Mouse (Mus musculus) G1E (cell line): ENCODE data around the gene Atad5. TPM values are rescaled to one million over a fixed set of nuclear protein-coding genes. Genes with fewer than 3 reads are reported as not detected.

ENCODE experiments used
- ATAC-seq: 2 replicates; pipeline ENCODE4 v1.8.0; 2016; ENCODE audit warnings: mild to moderate bottlenecking; ENCODE audit not compliant: insufficient number of reproducible peaks, poor library complexity, low FRiP score, severe bottlenecking; ENCODE audit errors: extremely low read depth
- DNase-seq: peaks from one replicate; pipeline ENCODE4 v3.0.0; 2012; ENCODE audit warnings: low spot score
- H3K27me3 ChIP-seq: 2 replicates; pipeline ENCODE4 v1.6.1; 2012; ENCODE audit warnings: mild to moderate bottlenecking, low read length, inconsistent platforms; ENCODE audit not compliant: insufficient read depth
- H3K36me3 ChIP-seq: replicated peaks from 2 replicates; pipeline ENCODE3; 2012; ENCODE audit warnings: mild to moderate bottlenecking, inconsistent platforms
- H3K4me1 ChIP-seq: 2 replicates; pipeline ENCODE4 v1.6.1; 2012; ENCODE audit warnings: low read depth, low read length, inconsistent platforms, mixed read lengths; ENCODE audit not compliant: insufficient read depth
- H3K4me3 ChIP-seq: 2 replicates; pipeline ENCODE4 v1.5.1; 2012; ENCODE audit warnings: low read depth, mild to moderate bottlenecking, inconsistent platforms, low read length, moderate library complexity, mixed read lengths
- H3K9me3 ChIP-seq: replicated peaks from 2 replicates; pipeline ENCODE4 v1.6.1; 2012; ENCODE audit warnings: inconsistent platforms
- CTCF ChIP-seq: IDR thresholded peaks from 2 replicates; pipeline ENCODE4 v1.5.1; 2012; ENCODE audit warnings: low read depth, low read length, inconsistent platforms, mixed read lengths
- GATA1 ChIP-seq: IDR thresholded peaks from 2 replicates; pipeline ENCODE4 v1.6.1; 2012; ENCODE audit warnings: borderline replicate concordance, low read length, inconsistent platforms, mixed read lengths
- GATA2 ChIP-seq: IDR thresholded peaks from 2 replicates; pipeline ENCODE4 v1.6.1; 2012; ENCODE audit warnings: low read depth, low read length, inconsistent platforms, borderline replicate concordance
- POLR2AphosphoS5 ChIP-seq: IDR thresholded peaks from 2 replicates; pipeline ENCODE4 v1.6.1; 2012; ENCODE audit warnings: low read depth, low read length, inconsistent platforms; ENCODE audit not compliant: insufficient replicate concordance
- TAL1 ChIP-seq: conservative IDR thresholded peaks from 2 replicates; pipeline ENCODE4 v1.6.1; 2012; ENCODE audit warnings: low read depth, low read length, inconsistent platforms, mixed read lengths
- polyA plus RNA-seq: library from polyadenylated mRNA; stranded (reverse); fragments of >175 nt; gene quantifications from 2 replicates; pipeline ENCODE4 v1.2.3, GENCODE M21; 2012
- total RNA-seq, 2 experiments: library from RNA; stranded (forward) in 1 of 2; stranded (reverse) in 1 of 2; fragments of 200-1000 nt in 1 of 2; fragments of >200 nt in 1 of 2; fragmentation: Nextera tagmentation in 1 of 2; gene quantifications; 2 replicates each; pipeline ENCODE4 v1.2.3; 2014 to 2017

Atad5 gene
- total and polyA plus RNA-seq, 3 experiments: 7.0 to 88.0 (median 69.2) TPM

DNA sequence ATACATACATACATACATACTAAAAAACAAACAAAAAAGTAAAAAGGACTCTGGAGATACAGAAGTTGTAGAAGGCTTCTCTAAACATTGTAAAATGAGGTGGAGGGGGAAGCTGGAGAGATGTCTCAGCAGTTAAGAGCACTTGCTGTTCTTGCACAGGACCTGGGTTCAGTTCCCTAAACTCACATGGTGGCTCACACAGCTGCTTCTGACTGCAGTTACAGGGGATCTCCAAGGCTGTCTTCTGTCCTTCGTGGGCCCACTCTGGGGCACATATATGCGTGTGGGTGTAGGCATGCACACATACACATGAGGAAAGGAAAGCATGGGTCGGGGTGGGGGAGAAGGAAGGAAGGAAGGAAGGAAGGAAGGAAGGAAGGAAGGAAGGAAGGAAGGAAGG lies 80.4 kb downstream of the Atad5 start:
- no peak for TF ChIP-seq CTCF
- no peak for TF ChIP-seq GATA1
- TF ChIP-seq TAL1: no peak
- TF ChIP-seq GATA2: no peak
- TF ChIP-seq POLR2AphosphoS5: no peak
- DNase-seq (no peak), ATAC-seq (no peak)
- Histone ChIP-seq H3K27me3 (peaks cover 64% of the 10 kb centered on the region), H3K4me1 (peaks cover 16% of the 10 kb centered on the region), H3K4me3 (no peak overlapping the region), H3K9me3 (peaks cover 2% of the 10 kb centered on the region; the same call in 1 of the 2 replicates), H3K36me3 (no peaks in the 10 kb centered on the region)

DNA sequence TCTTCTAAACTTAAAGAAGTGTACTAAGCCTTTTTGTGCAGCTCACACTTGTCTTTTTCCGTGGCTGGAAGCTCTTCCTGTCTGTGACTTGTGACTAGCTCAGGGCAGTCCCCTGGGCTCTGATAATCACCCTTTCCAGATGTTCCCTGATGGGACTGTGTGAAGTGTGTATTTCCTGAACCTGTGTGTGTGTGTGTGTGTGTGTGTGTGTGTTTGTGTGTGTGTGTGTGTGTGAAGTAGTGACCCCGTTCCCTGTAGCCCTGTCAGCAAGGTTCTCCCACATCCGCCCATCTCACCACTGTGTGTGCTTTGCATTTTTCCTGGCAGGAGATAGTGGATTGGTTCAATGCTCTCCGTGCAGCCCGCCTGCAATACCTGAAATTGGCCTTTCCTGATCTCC lies 81.2 kb downstream of the Atad5 start:
- no peak for ATAC-seq
- DNase-seq: no peak
- H3K4me1 ChIP-seq: peaks cover 19% of the 10 kb centered on the region

DNA sequence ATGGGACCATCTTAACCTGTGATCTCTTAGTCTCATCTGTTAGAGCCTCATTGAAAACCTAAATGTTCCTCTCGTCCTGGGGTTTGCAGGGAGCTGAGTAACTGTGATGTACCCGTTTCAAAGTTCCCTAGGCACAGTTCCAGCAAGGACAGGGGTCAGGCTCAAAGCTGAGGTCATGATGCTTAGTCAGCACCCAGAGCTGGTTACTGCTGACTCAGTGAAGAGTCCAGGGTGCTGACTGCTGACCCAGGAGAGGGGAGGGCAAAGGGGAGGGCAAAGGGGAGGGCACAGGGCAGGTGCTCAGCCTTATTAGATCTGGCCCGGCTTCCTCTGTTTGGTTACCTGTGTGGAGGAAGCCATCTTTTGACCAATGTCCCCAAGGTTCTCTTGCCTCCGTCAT lies 82.7 kb downstream of the Atad5 start:
- Histone ChIP-seq H3K36me3 (no peaks in the 10 kb centered on the region), H3K4me1 (peaks cover 22% of the 10 kb centered on the region), H3K27me3 (peaks cover 66% of the 10 kb centered on the region), H3K9me3 (no peaks in the 10 kb centered on the region), H3K4me3 (no peak overlapping the region)
- DNase-seq: no peak
- ATAC-seq: no peak
- TF ChIP-seq TAL1 (no peak), CTCF (no peak), GATA2 (no peak), POLR2AphosphoS5 (no peak), GATA1 (no peak)

More for the DNA sequence above, 81.2 kb downstream of the Atad5 start:
- Histone ChIP-seq H3K4me3 (no peak overlapping the region), H3K36me3 (no peaks in the 10 kb centered on the region), H3K27me3 (peaks cover 66% of the 10 kb centered on the region), H3K9me3 (peaks cover 2% of the 10 kb centered on the region; the same call in 1 of the 2 replicates)
- TF ChIP-seq TAL1: no peak
- no peak for TF ChIP-seq POLR2AphosphoS5
- no peak for TF ChIP-seq GATA1
- TF ChIP-seq GATA2: no peak
- TF ChIP-seq CTCF: no peak

DNA sequence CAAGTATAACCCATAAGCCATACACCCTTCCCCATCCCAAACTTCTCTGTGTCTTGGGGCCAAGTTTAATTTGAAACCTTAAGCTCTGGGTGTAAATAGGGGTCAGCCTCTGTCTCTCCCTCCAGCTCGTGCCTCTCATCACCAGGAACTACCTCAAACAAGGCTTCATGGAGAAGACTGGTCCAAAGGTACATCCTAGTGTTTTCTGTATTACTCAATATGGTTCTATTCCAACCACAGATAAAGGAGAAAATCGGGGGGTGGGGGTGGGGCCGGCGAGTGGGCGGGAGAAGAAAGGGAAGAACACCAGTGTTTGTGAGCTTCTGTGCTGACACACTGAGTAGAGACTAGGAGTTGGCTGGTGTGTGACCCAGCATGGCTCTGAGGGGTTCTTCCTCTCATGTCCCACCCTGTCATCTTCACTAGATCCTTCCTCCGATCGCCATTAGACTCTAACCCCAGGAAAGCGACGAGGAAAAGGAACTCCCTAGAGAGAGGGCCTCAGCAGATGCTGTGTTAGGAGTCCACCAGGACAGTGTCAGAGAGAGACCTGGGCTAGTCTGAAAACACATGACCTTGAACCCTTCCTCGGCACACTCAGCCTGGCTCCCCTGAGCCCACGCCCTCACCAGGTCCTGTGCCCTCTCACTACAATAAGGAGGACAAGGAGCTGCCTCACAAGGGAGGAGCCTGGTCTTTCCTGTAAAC lies 84.9 kb downstream of the Atad5 start:
- Histone ChIP-seq H3K36me3 (no peaks in the 10 kb centered on the region), H3K27me3 (peaks cover 64% of the 10 kb centered on the region), H3K4me1 (peaks cover 37% of the 10 kb centered on the region), H3K4me3 (no peak overlapping the region), H3K9me3 (no peaks in the 10 kb centered on the region)
- TF ChIP-seq GATA2 (no peak), TAL1 (no peak), GATA1 (no peak), POLR2AphosphoS5 (no peak), CTCF (no peak)
- DNase-seq (no peak), ATAC-seq (no peak)

DNA sequence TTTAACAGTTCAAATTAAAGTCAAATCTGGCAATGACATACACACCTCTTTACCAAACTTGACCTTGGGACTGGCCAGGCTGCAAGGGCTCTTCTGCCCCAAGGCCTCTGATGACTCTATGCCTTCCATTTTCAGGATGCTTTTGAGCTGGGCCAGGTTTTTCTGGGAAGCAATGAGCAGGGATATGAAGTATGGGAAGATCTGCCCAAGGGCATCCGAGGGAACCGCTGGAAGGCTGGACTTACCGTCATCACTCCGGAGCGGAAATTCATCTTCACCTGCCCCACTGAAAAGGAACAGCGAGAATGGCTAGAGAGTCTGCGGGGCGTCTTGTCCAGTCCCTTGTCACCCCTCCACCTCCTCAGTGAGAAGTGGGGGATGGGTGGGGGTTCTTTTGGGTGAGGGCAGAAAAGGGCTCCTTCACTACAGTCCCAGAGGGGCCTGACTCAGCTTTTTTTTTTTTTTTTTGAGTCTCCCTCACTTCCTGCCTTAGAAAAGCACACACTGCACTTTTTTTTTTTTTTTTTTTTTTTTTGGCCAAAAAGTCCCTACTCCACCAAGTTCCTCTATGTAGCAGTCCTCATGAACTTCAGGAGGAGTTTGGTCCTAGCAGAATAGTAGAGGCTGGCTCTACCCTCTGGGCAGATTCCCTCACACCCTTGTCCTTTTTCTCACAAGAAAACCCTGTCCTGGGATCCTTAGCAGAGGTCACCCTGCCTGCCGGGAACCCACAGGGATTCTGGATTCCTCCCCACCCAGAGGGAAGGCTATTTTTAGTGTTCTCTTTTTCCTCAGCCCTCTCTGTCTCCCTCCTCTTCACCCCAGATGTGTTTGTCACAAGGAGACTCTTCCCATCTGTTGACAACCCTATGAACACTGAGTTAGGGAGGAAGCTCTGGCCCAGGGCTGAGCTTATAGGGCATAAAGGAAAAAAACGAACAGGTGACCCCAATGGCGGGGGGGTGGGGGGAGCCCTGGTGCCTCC lies 88.0 kb downstream of the Atad5 start:
- no peak for TF ChIP-seq TAL1
- TF ChIP-seq GATA2: no peak
- TF ChIP-seq GATA1: no peak
- no peak for TF ChIP-seq CTCF
- no peak for TF ChIP-seq POLR2AphosphoS5
- ATAC-seq (no peak), DNase-seq (no peak)
- Histone ChIP-seq H3K36me3 (no peaks in the 10 kb centered on the region), H3K9me3 (no peaks in the 10 kb centered on the region), H3K4me1 (peaks cover 34% of the 10 kb centered on the region), H3K4me3 (no peak overlapping the region), H3K27me3 (peaks cover 39% of the 10 kb centered on the region)

DNA sequence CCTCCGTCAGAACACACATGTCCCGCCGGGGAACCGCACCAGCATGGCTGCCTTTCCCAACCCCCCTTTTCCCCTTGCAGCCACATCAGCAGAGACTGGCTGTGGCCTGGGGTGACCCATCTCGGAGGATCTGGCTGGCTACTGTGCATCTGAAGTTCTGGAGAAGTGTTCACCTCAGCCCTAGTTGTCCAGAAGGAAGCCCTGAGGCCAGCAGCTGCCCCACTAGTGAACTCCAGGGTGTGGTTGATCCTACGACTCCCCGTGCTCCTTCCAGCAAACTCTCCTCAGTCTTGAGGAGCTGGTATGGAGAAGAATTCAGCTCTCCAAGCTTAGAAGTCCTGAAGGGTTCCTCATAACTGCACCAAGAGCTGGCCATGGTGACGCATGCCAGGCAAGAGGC lies 89.1 kb downstream of the Atad5 start:
- Histone ChIP-seq H3K9me3 (no peaks in the 10 kb centered on the region), H3K4me1 (peaks cover 32% of the 10 kb centered on the region), H3K36me3 (no peaks in the 10 kb centered on the region), H3K4me3 (no peak overlapping the region), H3K27me3 (peaks cover 29% of the 10 kb centered on the region)
- no peak for DNase-seq
- ATAC-seq: no peak
- TF ChIP-seq GATA1: no peak
- no peak for TF ChIP-seq POLR2AphosphoS5
- no peak for TF ChIP-seq TAL1
- TF ChIP-seq GATA2: no peak
- no peak for TF ChIP-seq CTCF
